Mouse (Mus musculus) CH12F3 (cell line): ENCODE data around the gene BC048403.

Source experiments
- in situ Hi-C: fragments of 300-500 bp; cut with MboI; formaldehyde crosslinking; loops from 2 replicates; pipeline ENCODE4 v1.14.3; 2020; ENCODE audit warnings: low sequenced_read_pairs

BC048403 gene

GRCm38 (mm10) chr10:121739548-121740505 is at the start of gene BC048403:
TSS of gene BC048403 (plus strand) at chr10:121739937.
- in situ Hi-C loops = no loop called here

- in situ Hi-C loops = loop anchor here (25.0 kb wide), 1 partner anchor 844 kb away; no protein-coding TSS in a partner anchor
These were observed 46.7 kb upstream of the BC048403 start for GRCm38 (mm10) chr10:121692944-121693579.

- in situ Hi-C loops = loop anchor here (25.0 kb wide), 1 partner anchor 843 kb away; no protein-coding TSS in a partner anchor
These were observed 45.2 kb upstream of the BC048403 start for GRCm38 (mm10) chr10:121694567-121694966.

- in situ Hi-C loops = no loop called here
These were observed 38.2 kb upstream of the BC048403 start for GRCm38 (mm10) chr10:121701296-121702248.

- in situ Hi-C loops = no loop called here
These were observed 36.1 kb upstream of the BC048403 start for GRCm38 (mm10) chr10:121703619-121704018.

- in situ Hi-C loops = no loop called here
These were observed 34.9 kb upstream of the BC048403 start for GRCm38 (mm10) chr10:121704871-121705270.

- in situ Hi-C loops = no loop called here
These were observed 34.2 kb upstream of the BC048403 start for GRCm38 (mm10) chr10:121705399-121706163.

- in situ Hi-C loops = no loop called here
These were observed 22.9 kb upstream of the BC048403 start for GRCm38 (mm10) chr10:121716862-121717261.

- in situ Hi-C loops = no loop called here
These were observed 20.7 kb upstream of the BC048403 start for GRCm38 (mm10) chr10:121718896-121719585.

GRCm38 (mm10) chr10:121720701-121721100 is 19.0 kb upstream of the BC048403 start:
- in situ Hi-C loops = no loop called here

GRCm38 (mm10) chr10:121726505-121726904 is 13.2 kb upstream of the BC048403 start:
- in situ Hi-C loops = no loop called here

- in situ Hi-C loops = no loop called here
These were observed 12.6 kb upstream of the BC048403 start for GRCm38 (mm10) chr10:121727151-121727550.

GRCm38 (mm10) chr10:121728226-121728625 is 11.5 kb upstream of the BC048403 start:
- in situ Hi-C loops = no loop called here

- in situ Hi-C loops = no loop called here
These were observed 8.6 kb upstream of the BC048403 start for GRCm38 (mm10) chr10:121731048-121731725.

GRCm38 (mm10) chr10:121732542-121732941 is 7.2 kb upstream of the BC048403 start:
- in situ Hi-C loops = no loop called here

- in situ Hi-C loops = no loop called here
These were observed 2.5 kb upstream of the BC048403 start for GRCm38 (mm10) chr10:121737256-121737655.

- in situ Hi-C loops = no loop called here
These were observed 2.6 kb downstream of the BC048403 start for GRCm38 (mm10) chr10:121742336-121742735.

- in situ Hi-C loops = no loop called here
These were observed 10.4 kb downstream of the BC048403 start for GRCm38 (mm10) chr10:121750175-121750574.

- in situ Hi-C loops = no loop called here
These were observed 14.5 kb downstream of the BC048403 start for GRCm38 (mm10) chr10:121754237-121754636.
